Mouse (Mus musculus) forebrain, embryonic 12.5 days (tissue): ENCODE data around the gene Mgea5. TPM values are rescaled to one million over a fixed set of nuclear protein-coding genes. Genes with fewer than 3 reads are reported as not detected.
A peak's percentile ranks its signal among the peaks of the same experiment; 100 is the strongest.

Experiments
- ATAC-seq: fragments of 200-750 bp; cut with Nextera tagmentation; 2 replicates; pipeline ENCODE4 v1.8.0; 2017; ENCODE audit warnings: moderate TSS enrichment; ENCODE audit not compliant: low FRiP score
- H3K27ac ChIP-seq: fragments of 300-500 bp; sonication (generic); 2 replicates; pipeline ENCODE4 v1.5.1; 2016; ENCODE audit warnings: mild to moderate bottlenecking
- H3K27me3 ChIP-seq: fragments of 300-500 bp; sonication (generic); 2 replicates; pipeline ENCODE4 v1.6.1; 2016; ENCODE audit warnings: mild to moderate bottlenecking
- H3K36me3 ChIP-seq: fragments of 300-500 bp; sonication (generic); replicated peaks from 2 replicates; pipeline ENCODE4 v1.6.1; 2016; ENCODE audit warnings: mild to moderate bottlenecking
- H3K4me1 ChIP-seq: fragments of 300-500 bp; sonication (generic); 2 replicates; pipeline ENCODE4 v1.6.1; 2016
- H3K4me2 ChIP-seq: fragments of 300-500 bp; sonication (generic); 2 replicates; pipeline ENCODE4 v1.6.1; 2016; ENCODE audit warnings: mild to moderate bottlenecking, moderate library complexity
- H3K4me3 ChIP-seq: fragments of 300-500 bp; sonication (generic); replicated peaks from 2 replicates; pipeline ENCODE4 v1.5.1; 2016; ENCODE audit warnings: mild to moderate bottlenecking
- H3K9ac ChIP-seq: fragments of 300-500 bp; sonication (generic); 2 replicates; pipeline ENCODE4 v1.6.1; 2016; ENCODE audit warnings: mild to moderate bottlenecking
- H3K9me3 ChIP-seq: fragments of 300-500 bp; sonication (generic); 2 replicates; pipeline ENCODE4 v1.6.1; 2016
- WGBS: fragments of 180-500 bp; shearing (Covaris S2); methylation state at CpG from one replicate; pipeline ENCODE4 v1.1.7; 2016; 5-methylcytosine and 5-hydroxymethylcytosine counted together
- polyA plus RNA-seq: library from polyadenylated mRNA; unstranded; fragments of >200 nt; fragmentation: Nextera tagmentation; extraction: Ambion mirVana; gene quantifications from 2 replicates; pipeline ENCODE4 v1.2.1, GENCODE M21; 2016

Mgea5 gene
- polyA plus RNA-seq, 1 experiment from 2014 or later: 105 TPM

DNA sequence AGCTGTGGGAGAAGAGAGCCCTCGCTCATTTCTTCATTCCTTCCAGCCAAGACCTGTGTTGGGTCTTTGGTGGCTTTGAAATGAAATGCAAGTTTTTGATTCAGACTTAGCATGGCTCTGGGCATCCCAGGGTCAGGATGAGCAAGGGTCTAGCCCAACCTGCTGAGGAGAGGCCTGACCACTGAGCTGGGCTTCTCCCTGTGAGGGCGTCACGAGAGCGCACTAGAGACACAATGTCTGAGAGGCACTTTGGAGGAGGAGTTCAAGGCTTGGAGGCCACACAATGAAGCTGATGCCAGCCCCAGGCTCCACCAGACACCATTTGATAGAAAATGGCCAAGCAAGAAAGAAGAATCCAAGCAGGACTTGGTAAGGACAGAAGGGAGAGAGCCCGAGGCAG is 49.4 kb downstream of the Mgea5 start:
- no peak for ATAC-seq
- 71% methylated on average over 5 of the region's 5 CpGs for WGBS
- H3K4me1 ChIP-seq: peaks cover 22% of the 10 kb centered on the region
- no peak overlapping the region for H3K27ac ChIP-seq
- peaks cover 95% of the 10 kb centered on the region for H3K27me3 ChIP-seq
- no peak overlapping the region for H3K9ac ChIP-seq
- no peaks in the 10 kb centered on the region for H3K36me3 ChIP-seq
- no peaks in the 10 kb centered on the region for H3K9me3 ChIP-seq
- no peak overlapping the region for H3K4me2 ChIP-seq
- no peak overlapping the region for H3K4me3 ChIP-seq

DNA sequence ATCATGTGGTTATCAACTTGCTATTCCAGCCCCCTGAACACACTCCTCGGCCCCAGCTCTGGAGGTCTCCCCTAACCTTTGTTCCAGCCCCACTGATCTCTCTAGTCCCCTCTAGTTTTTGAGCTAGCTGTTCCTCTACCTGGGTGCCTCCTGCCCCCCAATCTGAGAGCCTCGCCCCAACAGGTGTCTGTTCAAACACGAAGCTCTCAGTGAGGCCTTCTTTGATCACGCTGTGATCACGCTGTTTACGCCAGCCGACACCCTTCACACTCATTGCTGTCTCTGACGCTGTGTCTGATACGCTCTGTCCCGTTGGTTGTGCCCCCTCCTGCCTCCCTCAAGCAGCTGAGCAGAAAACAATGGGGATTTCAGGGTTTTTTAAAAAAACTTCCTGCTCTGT is 50.1 kb downstream of the Mgea5 start:
- Histone ChIP-seq H3K27ac (no peak overlapping the region), H3K9ac (no peak overlapping the region), H3K4me1 (peaks cover 22% of the 10 kb centered on the region), H3K36me3 (no peaks in the 10 kb centered on the region), H3K4me2 (no peak overlapping the region), H3K9me3 (no peaks in the 10 kb centered on the region), H3K27me3 (peaks cover 89% of the 10 kb centered on the region), H3K4me3 (no peak overlapping the region)
- WGBS: 16% methylated on average over 10 of the region's 10 CpGs
- ATAC-seq: no peak

DNA sequence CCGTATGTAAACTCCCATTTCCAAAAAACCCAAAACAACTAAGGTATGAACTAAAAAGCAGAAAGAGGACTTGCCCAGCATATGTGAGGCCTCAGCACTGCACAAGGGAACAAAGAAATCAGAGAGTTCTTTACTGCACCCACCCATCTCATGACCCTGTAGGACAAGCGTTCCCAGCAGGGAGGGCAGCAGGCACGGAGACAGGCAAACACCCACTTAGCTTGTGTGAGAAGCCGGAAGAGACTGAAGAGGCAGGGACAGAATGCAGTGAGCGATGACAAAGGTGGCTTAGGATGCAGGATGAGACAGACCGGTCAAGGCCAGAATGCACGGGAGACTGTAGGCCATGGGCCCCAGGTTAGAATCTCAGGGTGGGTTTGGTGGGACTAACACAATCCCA is 52.0 kb downstream of the Mgea5 start:
- peaks cover 7% of the 10 kb centered on the region; the same call in 1 of the 2 replicates for H3K4me1 ChIP-seq
- 87% methylated on average over 7 of the region's 7 CpGs for WGBS
- H3K4me3 ChIP-seq: no peak overlapping the region
- no peak for ATAC-seq
- no peaks in the 10 kb centered on the region for H3K9me3 ChIP-seq
- H3K36me3 ChIP-seq: no peaks in the 10 kb centered on the region
- peaks cover 84% of the 10 kb centered on the region for H3K27me3 ChIP-seq
- no peak overlapping the region for H3K27ac ChIP-seq
- no peak overlapping the region for H3K4me2 ChIP-seq
- H3K9ac ChIP-seq: no peak overlapping the region

DNA sequence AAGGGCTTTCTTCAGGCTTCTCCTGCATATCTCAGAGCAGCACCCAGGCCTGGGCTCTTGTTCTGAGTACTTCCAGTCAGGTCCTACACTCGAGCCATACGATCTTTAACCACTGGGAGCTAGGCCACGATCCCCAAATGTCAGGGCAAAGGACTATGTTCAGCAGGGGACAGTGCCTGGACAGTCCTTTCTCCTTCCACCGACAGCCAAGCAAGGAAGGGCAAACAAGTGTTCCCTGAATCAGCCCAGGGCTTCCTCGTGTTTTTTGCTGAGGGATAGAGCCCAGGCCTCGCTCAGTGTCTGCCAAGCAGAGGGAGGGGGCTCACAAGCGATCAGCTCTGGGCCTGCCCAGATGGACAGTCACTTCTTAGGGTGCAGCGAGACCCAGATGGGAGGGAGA is 53.6 kb downstream of the Mgea5 start:
- no peaks in the 10 kb centered on the region for H3K9me3 ChIP-seq
- no peak for ATAC-seq
- no peak overlapping the region for H3K4me2 ChIP-seq
- H3K9ac ChIP-seq: no peak overlapping the region
- H3K27me3 ChIP-seq: peaks cover 81% of the 10 kb centered on the region
- WGBS: 79% methylated on average over 8 of the region's 8 CpGs
- H3K27ac ChIP-seq: no peak overlapping the region
- no peak overlapping the region for H3K4me3 ChIP-seq
- H3K4me1 ChIP-seq: peaks cover 2% of the 10 kb centered on the region; the same call in 1 of the 2 replicates
- no peaks in the 10 kb centered on the region for H3K36me3 ChIP-seq

- Histone ChIP-seq H3K9ac (no peak overlapping the region), H3K4me2 (no peak overlapping the region), H3K4me3 (no peak overlapping the region), H3K4me1 (no peaks in the 10 kb centered on the region), H3K27me3 (peaks cover 60% of the 10 kb centered on the region), H3K27ac (no peak overlapping the region), H3K36me3 (no peaks in the 10 kb centered on the region), H3K9me3 (no peaks in the 10 kb centered on the region)
- no peak for ATAC-seq
- 80% methylated on average over 10 of the region's 10 CpGs for WGBS
Measured at GRCm38 (mm10) chr19:45727231-45727630, 56.4 kb downstream of the Mgea5 start.

DNA sequence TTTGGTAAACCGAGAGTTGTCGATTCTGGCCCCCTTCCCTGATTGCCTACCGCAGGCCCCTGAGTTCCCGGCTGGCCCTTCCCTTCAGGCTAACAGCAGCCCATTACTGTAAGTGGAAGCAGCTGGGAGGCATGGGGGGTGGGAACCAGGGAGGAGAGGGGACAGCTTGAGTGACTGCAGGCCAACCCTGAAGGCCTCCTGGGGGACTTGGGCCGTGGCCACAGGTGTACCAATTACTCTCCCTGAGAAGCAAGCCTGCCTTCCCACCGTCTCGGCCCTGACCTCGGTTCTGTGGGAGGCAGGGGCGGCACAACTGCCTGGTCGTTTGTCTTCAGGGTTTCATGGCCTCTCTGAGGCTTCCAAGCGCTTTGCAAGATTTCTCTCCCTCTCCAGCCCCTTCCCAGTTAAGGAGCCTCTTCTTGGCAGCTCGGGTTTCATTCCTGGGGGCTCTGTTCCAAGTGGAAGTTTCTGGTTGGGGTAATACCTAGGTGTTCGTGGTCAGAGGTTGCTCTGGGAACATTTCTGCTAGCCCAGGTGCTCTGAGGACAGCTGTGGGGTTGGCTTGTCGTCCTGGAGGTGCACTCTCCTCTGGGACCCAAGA is 57.9 kb downstream of the Mgea5 start:
- 54% methylated on average over 14 of the region's 14 CpGs for WGBS
- no peak overlapping the region for H3K9ac ChIP-seq
- no peaks in the 10 kb centered on the region for H3K4me1 ChIP-seq

DNA sequence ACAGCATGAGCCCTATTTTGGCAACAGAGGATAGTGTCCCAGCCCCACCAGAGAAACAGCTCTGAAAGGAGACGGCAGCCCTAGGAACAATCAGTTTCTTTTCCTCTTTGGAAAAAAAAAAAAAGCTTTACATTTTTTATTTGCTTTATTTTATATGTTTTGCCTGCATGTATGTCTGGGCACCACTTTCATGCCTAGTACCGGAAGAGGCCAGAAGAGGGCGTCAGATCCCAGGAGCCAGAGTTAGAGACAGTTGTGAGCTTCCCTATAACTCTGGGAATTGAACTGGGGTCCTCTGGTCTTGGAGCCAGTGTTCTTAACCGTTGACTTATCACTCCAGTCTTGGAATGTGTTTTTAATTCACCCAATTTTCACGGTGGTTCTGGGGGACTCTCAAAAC is 61.4 kb downstream of the Mgea5 start:
- no peak overlapping the region for H3K4me2 ChIP-seq
- WGBS: 72% methylated on average over 5 of the region's 5 CpGs

More for the DNA sequence above, 57.9 kb downstream of the Mgea5 start:
- no peak overlapping the region for H3K4me2 ChIP-seq
- peaks cover 56% of the 10 kb centered on the region for H3K27me3 ChIP-seq
- no peaks in the 10 kb centered on the region for H3K9me3 ChIP-seq
- no peaks in the 10 kb centered on the region for H3K36me3 ChIP-seq
- ATAC-seq: no peak
- no peak overlapping the region for H3K27ac ChIP-seq
- H3K4me3 ChIP-seq: no peak overlapping the region

GRCm38 (mm10) chr19:45718286-45718685 is 65.4 kb downstream of the Mgea5 start:
- H3K9me3 ChIP-seq: no peaks in the 10 kb centered on the region
- H3K27ac ChIP-seq: 0 out of 2 replicates have a peak overlapping the region, but pooled peaks have one; percentile 16
- no peaks in the 10 kb centered on the region for H3K36me3 ChIP-seq
- H3K4me1 ChIP-seq: peaks cover 25% of the 10 kb centered on the region
- H3K27me3 ChIP-seq: peaks cover 71% of the 10 kb centered on the region
- WGBS: 68% methylated on average over 3 of the region's 3 CpGs
- H3K9ac ChIP-seq: no peak overlapping the region
- H3K4me2 ChIP-seq: peak overlapping the region; percentile 40; the same call in 1 of the 2 replicates
- H3K4me3 ChIP-seq: 0 out of 2 replicates have a peak overlapping the region, but pooled peaks have one; percentile 11
- ATAC-seq: 0 out of 2 replicates have a peak, but pooled peaks have one; percentile 6

More for the DNA sequence above, 61.4 kb downstream of the Mgea5 start:
- H3K36me3 ChIP-seq: no peaks in the 10 kb centered on the region
- peaks cover 12% of the 10 kb centered on the region for H3K4me1 ChIP-seq
- no peak for ATAC-seq
- no peak overlapping the region for H3K9ac ChIP-seq
- no peak overlapping the region for H3K27ac ChIP-seq
- H3K4me3 ChIP-seq: no peak overlapping the region
- H3K9me3 ChIP-seq: no peaks in the 10 kb centered on the region
- H3K27me3 ChIP-seq: peaks cover 66% of the 10 kb centered on the region

GRCm38 (mm10) chr19:45717493-45718220 is 66.0 kb downstream of the Mgea5 start:
- H3K36me3 ChIP-seq: no peaks in the 10 kb centered on the region
- peaks cover 25% of the 10 kb centered on the region for H3K4me1 ChIP-seq
- H3K9ac ChIP-seq: peak overlapping the region; percentile 33
- peaks cover 68% of the 10 kb centered on the region for H3K27me3 ChIP-seq
- H3K4me2 ChIP-seq: peak overlapping the region; percentile 40
- H3K27ac ChIP-seq: peak overlapping the region; percentile 47
- 2% methylated on average over 16 of the region's 16 CpGs for WGBS
- no peaks in the 10 kb centered on the region for H3K9me3 ChIP-seq
- ATAC-seq: peak; percentile 87
- H3K4me3 ChIP-seq: peak overlapping the region; percentile 11; the same call in 1 of the 2 replicates

DNA sequence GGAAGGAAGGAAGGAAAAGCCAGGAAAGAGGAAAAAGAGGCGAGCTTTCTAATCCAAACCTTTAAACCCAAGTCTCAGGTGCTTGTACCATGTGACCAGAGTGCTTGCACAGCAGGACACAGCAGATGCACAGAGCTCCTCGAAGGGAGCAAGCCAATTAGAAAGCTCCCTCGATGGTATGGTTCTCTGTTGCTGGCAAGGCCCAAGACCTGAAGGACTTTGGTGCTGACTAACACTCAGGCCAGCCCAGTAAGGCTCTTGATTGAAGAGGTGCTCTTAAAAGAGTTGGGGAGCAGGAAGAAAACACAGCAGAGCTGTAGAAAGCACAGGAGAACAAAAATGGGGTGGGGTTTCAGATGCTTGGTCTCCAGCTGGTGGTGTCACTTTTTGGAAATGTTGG is 74.9 kb downstream of the Mgea5 start:
- peaks cover 13% of the 10 kb centered on the region for H3K27me3 ChIP-seq
- WGBS: 72% methylated on average over 3 of the region's 3 CpGs
- H3K4me3 ChIP-seq: no peak overlapping the region
- H3K27ac ChIP-seq: no peak overlapping the region
- ATAC-seq: no peak
- H3K4me2 ChIP-seq: no peak overlapping the region
- no peaks in the 10 kb centered on the region for H3K9me3 ChIP-seq
- H3K4me1 ChIP-seq: peaks cover 7% of the 10 kb centered on the region
- no peaks in the 10 kb centered on the region for H3K36me3 ChIP-seq
- no peak overlapping the region for H3K9ac ChIP-seq
